Mouse (Mus musculus) central nervous system, embryonic 18 days (tissue): ENCODE results near the gene Actr10. TPM values are rescaled to one million over a fixed set of nuclear protein-coding genes. Genes with fewer than 3 reads are reported as not detected.

Source experiments
- polyA plus RNA-seq: library from polyadenylated mRNA; depleted of rRNA; stranded (reverse); fragments of >200 nt; gene quantifications from 2 replicates; pipeline ENCODE4 v1.2.3, GENCODE M21; 2012; rRNA removed

Gene Actr10
- polyA plus RNA-seq, result 116 and 127 TPM in 2 replicates

GRCm38 (mm10) chr12:70937571-70938384 is at the start of gene Actr10:
Actr10 (plus strand) TSS chr12:70937857.

DNA sequence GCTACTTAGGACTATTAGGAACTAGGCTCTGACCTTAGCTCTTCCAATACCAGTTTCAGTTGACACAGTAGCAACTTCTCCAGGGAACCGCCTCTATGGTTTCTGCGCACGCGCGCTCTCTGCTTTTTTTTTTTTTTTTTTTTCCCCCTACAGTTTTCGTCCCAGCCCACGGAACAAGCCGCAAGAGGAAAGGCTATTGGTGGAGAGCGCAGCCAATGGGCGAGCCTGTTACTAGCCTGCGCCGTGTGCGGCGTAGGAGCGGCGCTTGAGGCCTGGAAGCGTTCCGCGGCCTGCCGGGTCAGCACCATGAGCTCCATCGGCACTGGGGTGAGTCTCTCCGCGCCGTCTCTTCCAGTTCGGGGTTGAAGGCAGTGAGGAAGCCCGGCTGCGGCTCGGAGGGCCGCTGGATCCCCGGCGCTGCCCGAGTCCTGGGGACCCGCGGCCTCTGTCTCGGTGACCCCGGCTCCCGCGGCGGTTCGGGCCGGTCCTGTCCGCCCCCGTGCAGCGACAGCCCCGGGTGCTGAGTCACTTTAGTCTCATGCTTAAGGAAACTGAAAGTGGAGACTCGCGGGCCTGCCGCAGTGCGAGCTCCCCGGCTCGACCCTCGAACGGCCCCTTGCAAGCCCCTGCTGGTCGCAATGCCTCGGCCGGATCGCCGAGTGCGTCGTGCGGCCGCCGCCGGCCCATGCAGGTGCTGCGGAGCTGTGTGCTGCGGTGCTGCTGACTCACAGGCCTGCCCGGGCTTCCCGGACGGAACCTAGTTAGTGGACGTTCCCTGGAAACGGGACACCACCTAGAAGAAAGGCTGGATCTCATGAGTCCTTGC is 37.0 kb downstream of the Actr10 start, which contains the start of gene Psma3:
Gene Psma3 (plus strand): TSS at position 181 of the 826 bp plus-strand sequence.

Other genes with a start within 250 kb of the Actr10 start
- gene Frmd6, start 112.3 kb upstream of the Actr10 start, polyA plus RNA-seq, result 14.0 and 16.1 TPM in 2 replicates
- 263 and 276 TPM in 2 replicates for gene Psma3, start 36.8 kb downstream of the Actr10 start, polyA plus RNA-seq
- gene Arid4a, start 78.1 kb downstream of the Actr10 start, polyA plus RNA-seq, result 14.8 and 15.2 TPM in 2 replicates
- not detected in 2 replicates for gene Tomm20l, start 173.6 kb downstream of the Actr10 start, polyA plus RNA-seq
- gene Timm9, start 198.8 kb downstream of the Actr10 start, polyA plus RNA-seq, result 80.6 and 82.1 TPM in 2 replicates
- gene 2700049A03Rik, start 199.0 kb downstream of the Actr10 start, polyA plus RNA-seq, result 9.3 and 9.6 TPM in 2 replicates